Mouse (Mus musculus) MEL (cell line): ENCODE results near the gene Pigx. TPM values are rescaled to one million over a fixed set of nuclear protein-coding genes. Genes with fewer than 3 reads are reported as not detected.

Source experiments
- DNase-seq: peaks from one replicate; pipeline ENCODE4 v3.0.0; 2011; ENCODE audit warnings: low read depth, low spot score
- H3K27ac ChIP-seq: 2 replicates; pipeline ENCODE4 v1.5.1; 2012; ENCODE audit warnings: low read depth, mild to moderate bottlenecking, control low read depth, low read length, moderate library complexity; ENCODE audit not compliant: control insufficient read depth
- H3K27me3 ChIP-seq, 2 experiments: fragments of 150-350 bp in 1 of 2; sonication (generic) in 1 of 2; 2 replicates each; pipeline ENCODE4 v1.6.1; 2012; ENCODE audit warnings: low read length in 2 of 2, mild to moderate bottlenecking in 2 of 2, improper control_type of control experiment in 1 of 2, moderate library complexity in 1 of 2; ENCODE audit not compliant: insufficient read depth in 2 of 2, control insufficient read depth in 1 of 2
- H3K36me3 ChIP-seq, 2 experiments: 2 replicates each; pipeline ENCODE4 v1.6.1; 2012 to 2014; ENCODE audit warnings: low read length in 2 of 2, improper control_type of control experiment in 1 of 2, inconsistent platforms in 1 of 2, mild to moderate bottlenecking in 1 of 2; ENCODE audit not compliant: insufficient read depth in 2 of 2, control insufficient read depth in 1 of 2
- H3K4me1 ChIP-seq, 2 experiments: fragments of 150-350 bp in 1 of 2; sonication (generic) in 1 of 2; 2 replicates each; pipeline ENCODE4 v1.6.1; 2012; ENCODE audit warnings: low read length in 2 of 2, improper control_type of control experiment in 1 of 2, mild to moderate bottlenecking in 1 of 2; ENCODE audit not compliant: insufficient read depth in 2 of 2, control insufficient read depth in 1 of 2
- H3K4me3 ChIP-seq, 2 experiments: fragments of 150-350 bp in 1 of 2; sonication (generic) in 1 of 2; 2 replicates each; pipeline ENCODE4 v1.5.1; 2012; ENCODE audit warnings: low read depth in 2 of 2, low read length in 2 of 2, mild to moderate bottlenecking in 2 of 2, moderate library complexity in 2 of 2, control low read depth in 1 of 2, improper control_type of control experiment in 1 of 2; ENCODE audit not compliant: control insufficient read depth in 1 of 2, insufficient read depth in 1 of 2
- H3K79me2 ChIP-seq: 2 replicates; pipeline ENCODE4 v1.6.1; 2012; ENCODE audit warnings: mild to moderate bottlenecking, low read length, moderate library complexity; ENCODE audit not compliant: control insufficient read depth, poor library complexity, insufficient read depth
- H3K9ac ChIP-seq: 2 replicates; pipeline ENCODE4 v1.6.1; 2012; ENCODE audit warnings: low read depth, mild to moderate bottlenecking, control low read depth, low read length, moderate library complexity; ENCODE audit not compliant: control insufficient read depth, poor library complexity, severe bottlenecking
- H3K9me3 ChIP-seq: fragments of 150-350 bp; sonication (generic); replicated peaks from 2 replicates; pipeline ENCODE4 v1.6.1; 2012; ENCODE audit warnings: mild to moderate bottlenecking, low read length, improper control_type of control experiment, moderate library complexity; ENCODE audit not compliant: insufficient read depth
- BHLHE40 ChIP-seq: IDR thresholded peaks from 2 replicates; pipeline ENCODE4 v1.6.1; 2012; ENCODE audit warnings: low read depth, mild to moderate bottlenecking, inconsistent platforms, low read length, improper control_type of control experiment, borderline replicate concordance
- CHD1 ChIP-seq: IDR thresholded peaks from 2 replicates; pipeline ENCODE4 v1.6.1; 2012; ENCODE audit warnings: low read depth, mild to moderate bottlenecking, inconsistent platforms, low read length, improper control_type of control experiment
- CTCF ChIP-seq, 3 experiments: IDR thresholded peaks in 2 of 3; conservative IDR thresholded peaks in 1 of 3; 2 replicates each; pipeline ENCODE4 v1.5.1; 2011 to 2012; ENCODE audit warnings: low read length in 3 of 3, low read depth in 2 of 3, mild to moderate bottlenecking in 2 of 3, improper control_type of control experiment in 1 of 3, inconsistent platforms in 1 of 3, mixed read lengths in 1 of 3, moderate library complexity in 1 of 3; ENCODE audit not compliant: control insufficient read depth in 1 of 3, insufficient read depth in 1 of 3, poor library complexity in 1 of 3, severe bottlenecking in 1 of 3
- E2F4 ChIP-seq: IDR thresholded peaks from 2 replicates; pipeline ENCODE4 v1.6.1; 2011; ENCODE audit warnings: low read depth, low read length, improper control_type of control experiment, borderline replicate concordance
- ELF1 ChIP-seq: IDR thresholded peaks from 2 replicates; pipeline ENCODE4 v1.6.1; 2014; ENCODE audit warnings: low read depth, mild to moderate bottlenecking, inconsistent platforms, low read length, improper control_type of control experiment, moderate library complexity
- GABPA ChIP-seq: IDR thresholded peaks from 2 replicates; pipeline ENCODE4 v1.6.1; 2012; ENCODE audit warnings: low read depth, mild to moderate bottlenecking, inconsistent platforms, low read length, improper control_type of control experiment, moderate library complexity
- GATA1 ChIP-seq: IDR thresholded peaks from 2 replicates; pipeline ENCODE4 v1.6.1; 2011; ENCODE audit warnings: low read depth, low read length, improper control_type of control experiment
- HCFC1 ChIP-seq: IDR thresholded peaks from 2 replicates; pipeline ENCODE4 v1.6.1; 2012; ENCODE audit warnings: low read depth, mild to moderate bottlenecking, inconsistent platforms, low read length, improper control_type of control experiment, moderate library complexity
- JUND ChIP-seq: IDR thresholded peaks from 2 replicates; pipeline ENCODE4 v1.6.1; 2011; ENCODE audit warnings: low read depth, mild to moderate bottlenecking, improper control_type of control experiment, low read length
- MAFK ChIP-seq: IDR thresholded peaks from 2 replicates; pipeline ENCODE4 v1.6.1; 2011; ENCODE audit warnings: low read depth, mild to moderate bottlenecking, low read length, improper control_type of control experiment, borderline replicate concordance
- MAX ChIP-seq: IDR thresholded peaks from 2 replicates; pipeline ENCODE4 v1.6.1; 2011; ENCODE audit warnings: low read length, improper control_type of control experiment
- MXI1 ChIP-seq: IDR thresholded peaks from 2 replicates; pipeline ENCODE4 v1.6.1; 2011; ENCODE audit warnings: mild to moderate bottlenecking, low read depth, low read length, improper control_type of control experiment
- MYB ChIP-seq: IDR thresholded peaks from 2 replicates; pipeline ENCODE4 v1.6.1; 2011; ENCODE audit warnings: mild to moderate bottlenecking, low read depth, low read length, improper control_type of control experiment
- NELFE ChIP-seq: IDR thresholded peaks from 2 replicates; pipeline ENCODE4 v1.6.1; 2011; ENCODE audit warnings: low read depth, low read length, improper control_type of control experiment
- NRF1 ChIP-seq: IDR thresholded peaks from 2 replicates; pipeline ENCODE4 v1.6.1; 2014; ENCODE audit warnings: low read depth, mild to moderate bottlenecking, inconsistent platforms, low read length, improper control_type of control experiment, moderate library complexity; ENCODE audit not compliant: poor library complexity, insufficient read depth, severe bottlenecking
- POLR2AphosphoS2 ChIP-seq: IDR thresholded peaks from 2 replicates; pipeline ENCODE4 v1.6.1; 2011; ENCODE audit warnings: low read length, improper control_type of control experiment
- RCOR1 ChIP-seq: IDR thresholded peaks from 2 replicates; pipeline ENCODE4 v1.6.1; 2012; ENCODE audit warnings: low read depth, mild to moderate bottlenecking, inconsistent platforms, low read length, improper control_type of control experiment
- SMC3 ChIP-seq: IDR thresholded peaks from 2 replicates; pipeline ENCODE4 v1.6.1; 2011; ENCODE audit warnings: low read depth, low read length, improper control_type of control experiment
- TBP ChIP-seq: IDR thresholded peaks from 2 replicates; pipeline ENCODE4 v1.8.0; 2011; ENCODE audit warnings: low read depth, low read length, improper control_type of control experiment
- TCF12 ChIP-seq: IDR thresholded peaks from 2 replicates; pipeline ENCODE4 v1.6.1; 2014; ENCODE audit warnings: low read depth, mild to moderate bottlenecking, inconsistent platforms, low read length, improper control_type of control experiment, moderate library complexity
- UBTF ChIP-seq: IDR thresholded peaks from 2 replicates; pipeline ENCODE4 v1.6.1; 2012; ENCODE audit warnings: low read depth, mild to moderate bottlenecking, inconsistent platforms, low read length, improper control_type of control experiment, moderate library complexity, borderline replicate concordance; ENCODE audit not compliant: insufficient read depth
- USF1 ChIP-seq: IDR thresholded peaks from 2 replicates; pipeline ENCODE4 v1.6.1; 2014; ENCODE audit warnings: low read depth, mild to moderate bottlenecking, inconsistent platforms, low read length, improper control_type of control experiment, moderate library complexity
- USF2 ChIP-seq, 2 experiments: IDR thresholded peaks; 2 replicates each; pipeline ENCODE4 v1.6.1; 2011 to 2012; ENCODE audit warnings: improper control_type of control experiment in 2 of 2, low read length in 2 of 2, borderline replicate concordance in 1 of 2, inconsistent platforms in 1 of 2, low read depth in 1 of 2, mild to moderate bottlenecking in 1 of 2; ENCODE audit not compliant: insufficient read depth in 1 of 2
- ZKSCAN1 ChIP-seq: IDR thresholded peaks from 2 replicates; pipeline ENCODE4 v1.6.1; 2012; ENCODE audit warnings: low read depth, mild to moderate bottlenecking, inconsistent platforms, low read length, improper control_type of control experiment, moderate library complexity
- ZMIZ1 ChIP-seq: IDR thresholded peaks from 2 replicates; pipeline ENCODE4 v1.6.1; 2012; ENCODE audit warnings: low read depth, mild to moderate bottlenecking, inconsistent platforms, low read length, improper control_type of control experiment, moderate library complexity
- ZNF384 ChIP-seq: IDR thresholded peaks from 2 replicates; pipeline ENCODE4 v1.6.1; 2012; ENCODE audit warnings: low read depth, mild to moderate bottlenecking, inconsistent platforms, low read length, improper control_type of control experiment
- polyA plus RNA-seq, 2 experiments: library from polyadenylated mRNA; stranded (reverse) in 1 of 2; unstranded in 1 of 2; fragments of >175 nt in 1 of 2; fragments of >200 nt in 1 of 2; gene quantifications; 2 replicates each; pipeline versions ENCODE4 v1.2.1 to v1.2.4; 2012; ENCODE audit warnings: low replicate concordance in 2 of 2, low read depth in 1 of 2; ENCODE audit not compliant: insufficient read length in 2 of 2, insufficient read depth in 1 of 2, missing spikeins in 1 of 2
- total RNA-seq: library from RNA; depleted of rRNA; stranded (reverse); fragments of 300-350 nt; gene quantifications from 2 replicates; pipeline ENCODE4 v1.2.3, GENCODE M21; 2012

Pigx gene
- total and polyA plus RNA-seq, 3 experiments: 22.3 to 29.5 TPM; not detected in 1

DNA sequence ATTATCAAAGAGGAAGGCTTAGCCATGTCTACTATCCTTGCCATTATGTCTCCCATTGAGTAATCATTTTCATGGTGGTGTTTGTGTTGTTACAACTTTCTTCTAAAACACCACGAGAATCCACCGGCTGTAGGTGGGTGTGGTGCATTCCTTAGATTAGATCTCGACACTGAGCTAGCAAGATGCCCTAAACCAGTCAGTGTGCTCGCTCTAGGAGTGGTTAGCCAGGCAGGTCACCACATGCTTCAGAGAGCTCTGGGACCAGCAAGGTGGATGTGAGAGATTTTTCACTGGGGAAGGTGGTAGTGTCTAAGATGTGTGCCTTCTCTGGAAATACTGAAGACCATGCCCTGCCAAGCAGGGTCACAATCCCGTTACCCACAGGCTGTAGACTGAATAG, 16.6 kb upstream of the Pigx start (continued):
- TF ChIP-seq E2F4 (no peak), NELFE (no peak), RCOR1 (no peak), SMC3 (no peak; the same call in 1 of the 2 replicates), MAFK (no peak), ELF1 (no peak), CHD1 (no peak)

DNA sequence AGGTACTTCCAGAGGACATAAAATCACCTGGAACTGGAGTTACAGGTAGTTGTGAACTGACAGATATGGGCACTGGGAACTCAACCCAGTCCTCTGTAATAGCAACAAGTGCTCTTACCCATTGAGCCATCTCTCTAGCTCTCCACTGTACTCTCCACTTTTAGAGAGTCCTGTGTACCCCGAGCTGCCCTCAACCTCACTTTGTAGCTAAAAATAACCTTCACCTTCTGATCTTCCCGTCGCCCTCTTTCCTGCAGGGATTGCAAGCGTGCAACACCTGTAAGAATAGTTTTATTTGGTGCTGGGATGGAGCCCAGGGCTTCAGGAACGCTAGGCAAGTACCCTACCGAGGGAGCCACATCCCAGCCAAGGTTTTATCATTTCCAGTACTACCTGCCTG, 16.2 kb upstream of the Pigx start:
- DNase-seq: peak; percentile 53
- no peaks in the 10 kb centered on the region for H3K27me3 ChIP-seq
- H3K4me1 ChIP-seq: peaks cover 2 to 23% of the 10 kb centered on the region in 2 experiments
- H3K9me3 ChIP-seq: no peaks in the 10 kb centered on the region
- H3K9ac ChIP-seq: peak overlapping the region; percentile 36
- H3K4me3 ChIP-seq: peak overlapping the region; percentile 37 to 44
- H3K27ac ChIP-seq: no peak overlapping the region
- H3K36me3 ChIP-seq: peaks cover 0 to 13% of the 10 kb centered on the region in 2 experiments; a peak in 2 of 4 replicates
- H3K79me2 ChIP-seq: no peaks in the 10 kb centered on the region
- 0 out of 2 replicates have a peak, but pooled peaks have one; percentile 7 for TF ChIP-seq SMC3
- no peak for TF ChIP-seq NRF1
- no peak for TF ChIP-seq MYB
- TF ChIP-seq TBP: no peak
- TF ChIP-seq JUND: no peak
- no peak for TF ChIP-seq ZMIZ1
- TF ChIP-seq, all 39 proteins: peak for 1

DNA sequence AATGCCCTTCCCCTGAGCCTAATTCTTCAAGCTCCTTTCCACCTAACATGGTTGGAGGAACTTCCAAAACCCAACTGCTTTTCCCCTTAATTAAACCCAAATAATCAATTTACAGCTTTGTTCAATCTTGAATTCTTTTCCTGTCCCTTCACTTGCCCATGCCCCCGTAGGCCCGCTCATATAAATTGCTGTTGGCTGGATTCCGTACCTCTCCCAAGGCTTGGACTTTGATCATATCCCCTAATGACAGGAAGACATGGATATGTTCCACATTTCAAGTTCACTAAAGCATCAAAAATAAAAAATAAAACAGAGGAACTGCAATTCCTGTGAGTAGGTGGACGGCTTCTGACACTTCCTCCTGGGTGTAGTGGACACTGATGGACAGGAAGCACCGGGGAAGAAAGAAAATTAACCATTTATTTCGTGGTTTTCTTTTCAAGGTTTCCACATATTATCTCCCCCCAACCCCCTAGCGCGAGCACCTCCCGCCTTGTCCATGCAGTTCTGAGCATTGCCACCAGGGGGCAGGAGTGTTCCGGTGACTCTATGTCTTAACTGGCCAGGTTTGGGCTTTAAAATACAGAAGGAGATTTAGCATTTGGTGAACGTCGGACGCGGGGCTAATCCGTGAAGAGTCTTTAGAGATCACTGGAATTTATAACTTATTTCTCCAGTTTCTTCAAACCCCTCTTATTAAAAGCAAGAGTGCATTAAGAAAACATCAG, 15.6 kb upstream of the Pigx start:
- H3K9ac ChIP-seq: peak overlapping the region; percentile 43
- H3K36me3 ChIP-seq: peaks cover 0 to 13% of the 10 kb centered on the region in 2 experiments; a peak in 2 of 4 replicates
- peak overlapping the region; percentile 94 for H3K27ac ChIP-seq
- no peaks in the 10 kb centered on the region for H3K9me3 ChIP-seq
- peak; percentile 88 for DNase-seq
- H3K79me2 ChIP-seq: no peaks in the 10 kb centered on the region
- peaks cover 2 to 23% of the 10 kb centered on the region in 2 experiments for H3K4me1 ChIP-seq
- H3K27me3 ChIP-seq: no peaks in the 10 kb centered on the region
- peak overlapping the region; percentile 37 to 47 for H3K4me3 ChIP-seq
- TF ChIP-seq NRF1 (no peak), USF1 (no peak), MXI1 (no peak; the same call in 1 of the 2 replicates), USF2 (IDR thresholded peaks at IDR 0.05; ENCODE audit: borderline replicate concordance in 1 of 2, insufficient read depth in 1 of 2, low read depth in 1 of 2, low read length in 2 of 2) (no peak), JUND (no peak), ZKSCAN1 (no peak), UBTF (no peak), BHLHE40 (no peak), CTCF (IDR thresholded peaks at IDR 0.05 in 2 of 3, conservative IDR thresholded peaks at IDR 0.05 in 1 of 3; ENCODE audit: control insufficient read depth in 1 of 3, insufficient read depth in 1 of 3, low read depth in 2 of 3, low read length in 3 of 3, poor library complexity in 1 of 3, severe bottlenecking in 1 of 3) (peak; percentile 86 to 96 (median 94)), E2F4 (no peak), MYB (no peak), HCFC1 (0 out of 2 replicates have a peak, but pooled peaks have one; percentile 15), CHD1 (no peak), ZMIZ1 (no peak), POLR2AphosphoS2 (no peak), ZNF384 (no peak), GABPA (no peak), MAX (no peak), TCF12 (no peak), NELFE (no peak), MAFK (no peak), GATA1 (no peak)
